Mouse (Mus musculus): ENCODE measurements around the gene Dnajb2.

The Dnajb2 gene

DNA sequence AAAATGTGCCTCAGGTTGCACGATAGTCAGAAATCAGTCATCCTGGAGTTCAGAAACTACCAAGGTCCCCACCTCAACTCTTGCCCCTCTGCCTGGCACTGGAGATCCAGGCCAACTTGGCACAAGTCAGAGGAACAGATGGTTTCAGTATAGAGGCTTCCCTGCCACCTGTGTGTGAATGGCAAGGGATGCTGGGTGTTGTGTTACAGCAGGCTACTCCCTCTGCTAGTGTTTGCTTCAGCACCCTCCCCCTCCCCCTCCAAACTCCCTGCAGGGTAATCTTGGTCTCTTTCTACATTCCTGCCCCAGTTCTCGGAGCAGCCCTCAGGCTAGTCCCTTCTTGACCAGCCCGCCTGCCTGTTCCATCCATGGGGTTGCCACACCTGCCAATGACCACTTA, 14.3 kb downstream of the Dnajb2 start:
- DNase-seq (ENCODE audit: low read depth, low spot score) = peak; percentile 81

DNA sequence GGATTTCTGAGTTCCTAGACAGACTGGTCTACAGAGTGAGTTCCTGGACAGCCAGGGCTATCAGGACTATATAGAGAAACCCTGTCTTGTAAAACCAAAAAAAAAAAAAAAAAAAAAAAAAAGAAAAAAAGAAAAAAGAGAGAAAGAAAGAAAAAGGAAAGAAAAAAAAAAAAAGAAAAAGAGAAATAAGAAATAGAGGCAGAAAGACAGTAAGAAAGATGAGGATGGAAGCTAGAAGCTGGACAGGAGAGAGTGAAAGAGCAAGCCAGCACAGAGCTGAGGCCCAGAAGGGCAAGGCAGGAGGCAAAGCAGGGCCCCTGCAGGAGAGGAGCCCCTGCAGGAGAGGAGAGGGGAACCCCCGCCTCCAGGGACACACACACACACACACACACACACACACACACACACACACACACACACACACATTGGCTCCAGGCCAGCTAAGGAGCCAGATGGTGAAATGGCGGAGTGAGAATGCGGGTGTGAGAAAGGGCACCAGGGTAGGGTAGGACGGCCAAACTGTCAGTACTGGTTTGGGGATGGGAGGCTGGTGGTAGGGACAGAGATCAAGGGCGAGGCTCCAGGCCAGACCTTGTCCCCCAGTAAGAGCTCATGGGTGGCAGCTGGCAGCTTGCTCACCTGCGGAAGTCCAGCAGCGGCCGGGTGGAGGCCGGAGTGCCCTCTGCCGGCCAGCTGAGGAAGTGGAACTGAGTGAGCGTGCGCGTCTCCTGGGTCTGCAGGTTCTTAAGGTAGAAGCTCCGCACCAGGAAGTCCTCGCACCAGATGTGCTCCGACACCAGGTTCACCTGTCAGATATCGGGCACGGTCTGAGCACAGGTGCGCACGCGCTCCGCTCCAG, 15.1 kb downstream of the Dnajb2 start:
- peak; percentile 94 for DNase-seq (ENCODE audit: low read depth, low spot score)

DNA sequence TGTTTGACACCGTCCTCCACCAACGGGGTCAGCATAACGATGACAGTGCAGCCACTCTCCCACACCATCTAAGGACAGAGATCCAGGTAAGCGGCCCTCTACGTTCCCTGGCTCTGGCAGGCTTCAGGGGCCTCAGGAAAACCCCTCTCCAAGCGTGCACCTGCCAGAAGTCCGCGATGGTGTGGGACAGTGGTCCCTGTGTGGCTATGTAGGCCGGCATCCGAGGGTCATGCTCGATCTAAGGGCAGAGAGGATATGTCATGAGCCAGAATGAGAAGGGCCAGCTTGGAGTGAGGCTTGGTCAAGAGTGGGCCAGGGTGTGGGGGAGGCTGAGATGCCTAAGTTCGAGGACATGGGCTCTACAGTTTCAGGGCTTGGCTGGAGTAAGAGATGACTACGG, 16.1 kb downstream of the Dnajb2 start:
- no peak for DNase-seq (ENCODE audit: low read depth, low spot score)

DNA sequence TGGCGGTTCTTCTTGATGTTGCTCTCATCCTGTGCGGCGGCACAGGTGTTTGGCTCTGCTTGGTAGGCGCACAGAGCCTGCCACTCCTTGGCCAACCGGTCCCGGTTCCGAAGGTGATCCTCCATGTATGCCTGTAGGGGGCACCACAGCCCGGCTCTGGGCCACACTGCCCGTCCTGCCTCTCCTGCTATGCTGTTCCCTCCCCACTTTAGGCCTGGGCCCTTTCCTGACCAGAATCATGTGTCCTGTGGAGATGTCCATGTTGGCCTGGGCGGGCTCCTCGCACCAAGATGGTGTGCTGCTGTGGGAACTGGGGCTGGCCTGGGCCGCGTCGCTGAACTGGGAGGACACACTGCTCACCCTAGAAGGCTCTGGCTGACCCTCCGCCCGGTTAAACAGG, 16.8 kb downstream of the Dnajb2 start:
- no peak for DNase-seq (ENCODE audit: low read depth, low spot score)

DNA sequence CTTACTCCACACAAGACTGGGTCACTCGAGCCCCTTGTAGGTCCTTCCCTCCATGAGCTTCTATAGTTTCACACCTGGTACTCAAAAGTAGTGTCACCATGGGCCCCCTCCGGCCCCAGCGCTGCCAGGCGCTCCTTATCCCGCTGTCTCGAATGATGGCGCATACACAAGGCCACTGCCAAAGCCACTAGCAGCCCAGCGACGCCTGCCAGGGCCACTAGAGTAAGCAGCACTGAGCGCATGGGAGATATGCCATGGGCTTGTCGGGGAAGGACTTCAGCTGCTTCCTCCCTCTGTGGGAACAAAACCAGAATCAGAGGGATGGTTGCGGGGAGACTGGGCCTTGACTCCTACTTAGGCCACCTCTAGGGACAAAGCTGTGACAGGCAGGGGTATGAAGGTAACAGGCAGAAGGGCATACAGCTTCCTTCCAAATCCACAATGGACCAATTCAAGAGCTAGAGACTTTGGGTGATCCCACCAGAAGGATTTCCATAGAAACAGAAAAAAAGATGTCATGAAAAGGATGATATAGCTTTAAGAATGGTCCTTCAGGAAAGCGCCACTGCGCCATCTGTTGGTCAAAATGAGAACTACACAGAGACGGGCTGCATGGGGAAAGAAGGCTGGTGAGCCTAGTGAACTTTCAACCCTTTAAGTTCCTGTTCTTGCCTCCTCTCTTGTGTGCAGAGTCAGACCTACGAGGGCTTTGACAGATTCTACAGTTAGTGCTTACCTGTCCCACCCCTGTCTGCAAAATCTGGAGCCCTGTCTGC, 17.8 kb downstream of the Dnajb2 start:
- peak; percentile 87 for DNase-seq (ENCODE audit: low read depth, low spot score)

DNA sequence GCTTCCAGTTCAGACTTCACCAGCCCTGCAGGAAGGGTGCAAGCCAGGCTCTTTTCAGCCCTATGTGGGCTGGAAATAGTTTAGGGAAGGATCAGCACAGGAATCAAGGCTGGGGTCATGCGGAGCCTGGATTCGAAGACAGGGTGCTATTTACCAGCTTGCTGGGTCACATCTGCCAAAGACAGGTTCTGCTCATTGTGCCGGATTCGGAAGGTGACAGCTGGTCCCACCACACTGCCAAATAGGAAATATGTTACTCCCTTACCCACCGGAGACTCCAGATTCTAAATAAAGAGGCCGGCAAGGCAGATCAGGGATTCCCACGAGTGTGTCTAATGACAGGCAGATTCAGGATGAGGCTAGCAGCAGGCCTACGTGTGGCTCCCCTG, 18.4 kb downstream of the Dnajb2 start:
- peak; percentile 69 for DNase-seq (ENCODE audit: low read depth, low spot score)

DNA sequence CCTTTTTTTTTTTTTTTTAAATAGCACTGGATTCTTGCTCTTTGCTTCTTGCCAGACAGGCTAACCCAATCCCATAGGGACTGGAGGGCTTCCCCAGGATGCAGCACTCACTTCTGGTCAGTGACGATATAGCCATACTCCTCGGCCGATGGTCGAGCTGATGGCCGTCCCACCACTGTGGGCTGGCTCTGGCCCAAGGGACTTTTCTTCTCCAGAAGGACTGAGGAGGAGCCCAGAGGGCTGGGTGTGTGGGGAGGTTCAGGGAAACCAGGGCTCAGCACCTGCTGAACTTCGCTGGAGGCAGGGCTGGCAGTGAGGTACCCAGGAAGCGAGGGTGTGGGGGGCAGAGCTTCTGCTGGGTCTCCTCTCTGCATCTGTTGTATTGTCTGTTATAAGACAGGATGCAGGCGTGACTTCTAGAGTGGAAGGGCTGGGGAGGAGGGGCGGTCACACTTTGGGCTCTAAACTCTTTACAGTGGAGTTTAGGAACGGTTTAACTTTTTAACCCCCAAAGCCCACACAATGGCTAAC, 19.4 kb downstream of the Dnajb2 start:
- DNase-seq (ENCODE audit: low read depth, low spot score) = no peak

DNA sequence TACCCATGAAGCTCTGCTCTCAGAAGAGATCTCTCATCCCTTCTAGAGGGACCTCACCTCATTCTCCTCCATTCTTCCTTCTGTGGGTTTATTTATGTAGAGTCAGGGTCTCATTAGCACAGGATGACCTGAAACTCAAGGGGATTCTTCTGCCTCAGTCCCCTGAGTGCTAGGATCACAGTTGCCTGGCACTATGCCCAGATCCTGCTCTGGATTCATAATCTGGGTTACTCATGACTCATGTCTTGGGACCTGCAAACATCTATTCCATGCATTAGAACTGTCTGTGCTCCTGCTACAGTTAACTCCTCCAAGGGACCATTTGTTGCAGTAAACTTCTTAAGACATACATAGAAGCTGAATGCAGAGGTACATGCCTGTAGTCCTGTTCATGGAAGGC, 25.1 kb downstream of the Dnajb2 start:
- DNase-seq (ENCODE audit: low read depth, low spot score) = peak; percentile 61

DNA sequence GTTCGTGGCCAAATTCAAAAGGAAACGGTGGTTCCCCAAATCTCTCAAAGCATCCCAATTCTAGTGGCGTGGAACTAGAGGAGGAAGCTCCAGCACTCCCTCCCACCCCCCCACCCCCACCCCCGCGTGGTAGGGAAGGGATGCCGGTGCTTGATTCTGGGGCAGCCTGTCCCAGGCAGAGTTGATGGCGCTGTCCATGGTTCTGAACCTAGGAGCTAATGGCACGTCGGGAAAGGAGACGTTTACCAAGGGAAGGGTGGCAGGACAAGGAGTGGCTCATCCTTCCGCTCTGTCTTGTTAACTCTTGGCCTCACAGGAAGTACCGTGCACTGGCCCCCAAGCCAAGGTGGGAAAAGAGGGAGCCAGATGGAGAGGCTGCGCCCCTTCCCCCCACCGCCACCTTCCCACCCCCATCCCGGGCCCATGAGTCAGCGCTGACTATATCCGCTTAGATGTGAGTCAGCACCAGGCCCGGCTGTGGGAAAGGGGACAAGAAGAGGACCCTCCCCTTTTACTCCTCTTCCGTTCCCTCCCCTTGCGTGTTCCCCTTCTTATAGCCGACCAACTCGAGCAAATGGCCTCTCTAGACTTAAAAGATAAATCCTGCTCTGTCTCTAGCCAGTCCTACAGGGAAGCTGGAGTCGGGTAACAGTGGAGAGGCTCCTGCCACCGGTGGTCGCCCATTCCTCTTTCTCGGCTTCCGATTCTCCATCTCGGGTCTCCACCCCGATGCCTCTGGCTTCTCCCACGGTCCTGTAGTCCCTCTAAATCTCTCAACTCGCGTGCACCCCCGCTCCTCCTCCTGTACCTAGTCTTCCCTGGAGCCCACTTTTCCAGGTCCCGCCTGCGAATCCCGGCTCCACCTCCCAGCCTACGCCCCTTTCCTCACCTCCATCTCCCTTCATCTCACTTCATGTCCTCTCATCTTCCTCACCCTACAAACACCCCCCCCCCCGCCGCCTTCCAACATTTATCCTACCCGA, 27.1 kb downstream of the Dnajb2 start:
- DNase-seq (ENCODE audit: low read depth, low spot score) = peak; percentile 88

DNA sequence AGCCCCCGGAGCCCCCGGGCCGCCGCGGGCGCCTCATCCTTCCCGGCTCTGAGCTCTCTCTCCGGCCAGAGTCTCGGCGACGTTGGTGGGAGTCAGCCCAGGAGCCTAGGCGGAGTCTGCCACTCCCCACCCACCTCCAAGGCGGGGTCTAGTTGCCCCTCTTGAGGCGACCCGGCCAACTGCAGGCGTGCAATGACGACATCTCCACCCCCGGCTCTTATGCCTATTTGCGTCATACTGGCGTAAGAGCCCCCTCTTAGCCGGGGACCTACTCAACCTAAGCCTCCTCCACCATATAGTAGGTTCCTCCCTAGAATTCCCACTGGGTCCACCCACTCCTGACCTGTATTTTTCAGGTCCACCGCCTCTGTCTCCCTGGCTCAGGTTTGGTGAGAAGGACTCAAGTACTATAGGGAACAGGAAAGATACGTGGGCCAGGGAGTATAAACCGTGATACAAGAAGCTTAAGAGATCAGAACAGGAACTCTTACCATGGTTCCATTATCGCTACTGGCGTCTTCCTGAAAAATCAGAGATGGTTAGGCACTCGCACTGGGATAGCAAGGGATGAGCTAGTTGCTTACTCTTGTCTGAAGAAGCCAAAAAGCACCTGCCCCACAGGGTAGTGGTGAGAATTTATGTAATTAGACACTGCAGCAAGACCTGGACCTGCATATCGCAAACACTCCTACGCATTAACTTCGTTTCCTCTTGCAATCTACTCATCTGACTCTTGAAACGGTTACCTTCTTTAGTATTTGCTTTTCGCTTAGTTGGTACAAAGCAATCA, 28.1 kb downstream of the Dnajb2 start, which contains the start of gene Ptprn:
Ptprn (minus strand) TSS at position 412 of the 790 bp plus-strand sequence.
- peak; percentile 96 for DNase-seq (ENCODE audit: low read depth, low spot score)

DNA sequence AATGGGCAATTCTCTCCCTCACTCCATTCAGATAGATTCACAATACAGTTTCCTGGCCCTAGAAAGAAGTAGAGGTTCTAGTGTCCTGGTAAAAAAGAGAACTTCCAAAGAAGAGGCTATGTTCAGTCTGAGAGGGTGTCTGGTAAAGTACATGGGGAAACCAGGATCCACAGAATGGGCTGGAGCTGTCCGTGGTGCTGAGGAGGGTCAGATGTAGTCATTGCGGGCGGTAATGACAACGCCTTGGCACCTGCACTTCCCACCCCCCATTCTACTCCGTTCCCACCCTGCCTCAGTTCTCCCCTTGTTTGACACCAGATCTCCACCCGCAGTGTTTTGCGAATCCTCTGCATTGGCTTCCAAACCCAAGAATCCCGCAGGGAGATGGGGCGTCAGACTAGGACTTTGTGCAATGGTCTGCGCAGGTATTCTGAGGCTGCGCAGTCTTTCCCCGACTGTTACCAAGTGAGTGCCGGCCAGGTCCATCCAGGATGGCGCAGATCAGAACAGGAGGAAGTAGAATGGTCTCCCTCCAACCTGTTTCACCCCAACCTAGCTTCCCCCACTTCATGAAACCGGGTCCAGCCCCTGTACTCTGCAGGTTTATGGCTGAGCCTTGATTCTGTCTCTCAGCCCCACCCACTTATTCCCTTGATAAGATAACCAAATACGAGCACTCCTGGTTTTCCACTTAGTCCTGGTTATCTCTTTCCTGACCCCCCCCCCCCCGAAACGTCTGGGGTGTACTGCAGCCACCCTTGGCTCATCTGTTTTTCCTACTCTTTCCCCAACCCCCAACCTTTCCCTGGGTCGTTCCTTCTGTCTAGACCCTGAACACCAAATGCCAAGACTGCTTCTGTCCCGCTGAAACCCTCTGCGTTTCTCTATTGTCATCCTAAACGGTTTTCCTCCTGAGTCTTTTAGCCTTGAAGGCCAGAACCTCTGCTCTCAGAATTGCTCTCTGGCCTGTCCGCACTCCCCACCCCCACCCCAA, 41.3 kb downstream of the Dnajb2 start:
- peak; percentile 72 for DNase-seq (ENCODE audit: low read depth, low spot score)

DNA sequence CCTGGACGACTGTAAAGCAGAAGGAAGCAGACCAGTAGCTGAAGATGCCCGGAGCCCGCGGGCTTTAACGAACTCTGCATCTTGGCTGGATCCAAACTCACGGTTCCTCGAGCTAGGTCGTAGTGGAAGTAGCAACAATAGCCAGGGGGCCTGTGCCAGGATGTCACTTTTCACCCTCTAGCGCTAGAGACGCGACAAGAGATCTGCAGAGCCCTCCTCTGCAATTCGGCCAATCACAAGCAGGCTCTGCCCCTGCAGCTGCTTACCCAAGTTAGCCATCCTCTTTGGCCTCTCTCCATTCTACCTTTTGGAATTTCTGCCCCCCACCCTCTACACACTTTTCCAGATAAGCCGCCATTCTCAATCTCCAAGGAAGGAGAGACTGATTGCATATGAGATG, 42.0 kb downstream of the Dnajb2 start, which contains the start of gene Resp18:
Resp18 (minus strand) TSS at position 188 of the 400 bp plus-strand sequence.
- peak; percentile 85 for DNase-seq (ENCODE audit: low read depth, low spot score)

DNA sequence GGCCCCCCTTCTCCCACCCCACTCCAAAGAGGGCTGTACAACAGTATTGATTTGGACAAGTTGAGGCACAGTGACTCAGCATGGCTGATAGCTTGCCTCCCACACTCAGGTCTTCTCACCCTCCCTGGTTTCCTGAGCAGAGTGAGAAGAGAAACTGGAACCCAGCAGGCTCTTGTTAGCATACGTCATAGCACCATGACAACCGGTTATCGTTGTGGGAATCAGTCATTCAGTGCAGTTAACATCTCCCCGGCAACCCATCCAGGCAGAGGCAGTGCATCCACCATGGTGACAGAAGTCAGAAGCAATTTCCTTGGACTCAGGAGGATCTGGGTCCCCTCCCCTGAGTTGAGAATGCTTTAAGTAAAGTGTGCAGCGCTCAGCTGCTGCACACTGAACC, 46.8 kb downstream of the Dnajb2 start:
- DNase-seq (ENCODE audit: low read depth, low spot score) = peak; percentile 87

DNA sequence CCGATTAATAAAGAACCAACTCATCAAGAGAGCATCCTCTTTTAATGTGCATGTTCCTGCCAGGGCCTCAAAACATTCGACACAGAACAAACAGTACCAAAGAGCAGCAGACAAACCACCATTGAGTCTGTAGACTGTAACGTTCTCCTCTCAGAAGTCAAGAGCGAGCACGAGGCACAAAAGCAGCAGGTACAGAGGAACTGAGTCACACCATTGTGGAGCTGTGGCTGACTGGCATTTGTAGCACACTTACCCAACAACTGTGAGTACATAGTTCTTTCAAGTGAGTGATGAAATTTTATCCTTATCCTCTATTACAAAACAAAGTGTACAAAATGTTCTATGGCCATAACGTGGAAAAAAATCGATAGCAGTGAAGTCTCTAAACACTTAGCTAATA, 48.7 kb downstream of the Dnajb2 start:
- no peak for DNase-seq (ENCODE audit: low read depth, low spot score)

DNA sequence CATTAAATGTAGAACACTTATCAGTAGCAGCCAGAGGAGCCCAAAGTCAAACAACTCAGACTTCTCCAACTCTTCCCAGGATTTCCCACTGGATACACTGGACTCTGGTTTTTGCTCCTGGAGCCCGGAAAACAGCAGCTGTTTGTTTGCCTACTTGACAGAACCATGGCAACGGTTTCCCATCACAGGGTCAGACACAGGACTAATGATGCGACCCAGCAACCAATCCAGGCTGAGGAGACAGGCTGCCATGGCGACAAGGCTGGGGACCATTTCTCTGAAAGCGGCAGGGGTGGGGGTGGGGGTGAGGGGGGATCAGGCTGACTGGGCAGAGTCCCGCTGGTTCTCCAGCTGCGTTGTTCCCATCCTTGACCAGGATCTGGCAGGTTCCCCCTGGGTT, 53.2 kb downstream of the Dnajb2 start:
- DNase-seq (ENCODE audit: low read depth, low spot score) = peak; percentile 81

DNA sequence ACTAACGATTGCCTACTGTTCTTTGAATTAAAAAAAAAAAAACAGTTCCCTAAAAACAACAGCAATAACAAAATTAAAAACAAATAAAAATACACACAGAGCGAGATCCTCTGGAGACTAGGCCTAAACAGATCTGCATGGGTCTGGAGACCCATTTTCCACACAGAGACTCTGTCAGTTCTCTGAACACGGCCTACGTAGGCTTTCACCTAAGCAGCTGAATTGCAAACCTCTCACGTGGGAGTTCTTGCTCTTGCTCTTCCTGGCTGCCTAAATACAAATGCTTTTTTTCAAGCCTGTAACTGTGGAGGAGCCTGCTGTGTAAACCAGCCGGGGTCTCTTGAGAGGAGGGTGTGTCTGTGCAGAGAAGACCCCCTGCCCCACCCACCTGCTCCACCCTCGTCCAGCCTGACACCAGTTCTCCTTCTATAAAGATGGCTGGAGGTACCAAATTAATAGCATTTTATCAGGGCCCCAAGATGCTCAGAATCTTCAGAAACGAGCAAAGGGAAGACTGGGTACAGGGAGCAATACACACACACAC, 53.8 kb downstream of the Dnajb2 start:
- DNase-seq (ENCODE audit: low read depth, low spot score) = peak; percentile 83

DNA sequence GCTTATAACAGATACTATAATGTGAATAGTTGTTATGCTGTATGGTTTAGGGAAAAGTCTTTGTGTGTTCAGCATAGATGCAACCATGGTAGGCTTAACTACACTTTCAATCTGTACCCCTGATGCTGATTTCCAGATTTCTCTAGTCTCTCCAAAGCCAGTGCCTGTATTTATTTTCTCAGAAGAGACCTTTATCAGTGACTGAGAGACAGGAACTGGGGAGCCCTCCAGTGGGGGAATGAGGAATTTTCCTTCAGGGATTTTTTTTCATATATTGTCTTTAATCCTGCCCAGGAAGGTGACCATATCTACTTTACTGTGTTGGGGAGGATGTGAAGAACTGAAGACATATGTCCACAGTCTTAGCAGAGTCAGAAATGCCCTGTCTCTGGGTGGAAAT, 54.4 kb downstream of the Dnajb2 start:
- DNase-seq (ENCODE audit: low read depth, low spot score) = peak; percentile 79

DNA sequence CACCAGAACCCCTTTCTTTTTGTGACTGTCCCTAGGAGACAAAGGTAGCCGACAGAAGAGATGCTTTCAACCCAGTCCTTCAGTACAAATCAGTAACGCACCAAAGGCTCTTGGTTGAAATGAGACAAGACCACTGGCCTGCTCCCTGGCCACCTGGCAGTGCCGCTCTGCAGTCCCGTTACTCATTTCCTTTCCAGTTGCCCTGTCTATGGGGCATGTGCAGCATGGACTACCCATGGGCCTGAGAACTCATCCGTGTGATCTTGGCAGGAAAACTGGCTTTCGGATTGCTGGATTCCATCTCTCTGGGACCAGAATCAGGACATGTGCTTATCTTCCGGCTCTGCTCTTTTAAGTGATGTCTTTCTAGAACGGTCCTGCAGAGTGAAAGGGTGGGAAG, 55.1 kb downstream of the Dnajb2 start:
- no peak for DNase-seq (ENCODE audit: low read depth, low spot score)

Measured in brain, adult 2 months (tissue).